Mouse (Mus musculus): ENCODE data around the gene Pdzrn4.

Gene Pdzrn4

GRCm38 (mm10) chr15:92584357-92585138 is 187.9 kb downstream of the Pdzrn4 start:
- no peak for DNase-seq (ENCODE audit: low read depth, low spot score)

- DNase-seq (ENCODE audit: low read depth, low spot score) = no peak
Observed at GRCm38 (mm10) chr15:92587431-92587830, 190.8 kb downstream of the Pdzrn4 start.

DNA sequence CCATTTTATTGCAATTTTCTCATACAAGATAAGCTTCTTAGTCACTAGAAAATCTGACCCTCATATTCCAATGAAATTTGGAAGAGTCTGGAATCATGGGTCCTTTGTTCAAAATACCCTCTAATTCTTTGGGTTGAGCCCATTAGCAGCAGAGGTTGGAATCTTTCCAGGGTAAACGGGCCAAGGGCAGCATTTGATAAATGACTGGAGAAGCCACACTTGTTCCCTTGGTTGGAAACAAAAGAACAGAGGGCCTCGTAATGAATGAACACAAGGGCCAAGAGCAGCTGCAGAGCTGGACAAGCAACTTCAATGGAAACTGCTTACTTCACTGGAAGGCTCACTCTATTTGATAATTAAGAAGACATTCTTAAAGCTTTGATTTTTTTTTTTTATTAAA is 198.0 kb downstream of the Pdzrn4 start:
- DNase-seq (ENCODE audit: low read depth, low spot score) = no peak

GRCm38 (mm10) chr15:92597011-92597780 is 200.5 kb downstream of the Pdzrn4 start:
- DNase-seq (ENCODE audit: low read depth, low spot score) = peak; percentile 19

DNA sequence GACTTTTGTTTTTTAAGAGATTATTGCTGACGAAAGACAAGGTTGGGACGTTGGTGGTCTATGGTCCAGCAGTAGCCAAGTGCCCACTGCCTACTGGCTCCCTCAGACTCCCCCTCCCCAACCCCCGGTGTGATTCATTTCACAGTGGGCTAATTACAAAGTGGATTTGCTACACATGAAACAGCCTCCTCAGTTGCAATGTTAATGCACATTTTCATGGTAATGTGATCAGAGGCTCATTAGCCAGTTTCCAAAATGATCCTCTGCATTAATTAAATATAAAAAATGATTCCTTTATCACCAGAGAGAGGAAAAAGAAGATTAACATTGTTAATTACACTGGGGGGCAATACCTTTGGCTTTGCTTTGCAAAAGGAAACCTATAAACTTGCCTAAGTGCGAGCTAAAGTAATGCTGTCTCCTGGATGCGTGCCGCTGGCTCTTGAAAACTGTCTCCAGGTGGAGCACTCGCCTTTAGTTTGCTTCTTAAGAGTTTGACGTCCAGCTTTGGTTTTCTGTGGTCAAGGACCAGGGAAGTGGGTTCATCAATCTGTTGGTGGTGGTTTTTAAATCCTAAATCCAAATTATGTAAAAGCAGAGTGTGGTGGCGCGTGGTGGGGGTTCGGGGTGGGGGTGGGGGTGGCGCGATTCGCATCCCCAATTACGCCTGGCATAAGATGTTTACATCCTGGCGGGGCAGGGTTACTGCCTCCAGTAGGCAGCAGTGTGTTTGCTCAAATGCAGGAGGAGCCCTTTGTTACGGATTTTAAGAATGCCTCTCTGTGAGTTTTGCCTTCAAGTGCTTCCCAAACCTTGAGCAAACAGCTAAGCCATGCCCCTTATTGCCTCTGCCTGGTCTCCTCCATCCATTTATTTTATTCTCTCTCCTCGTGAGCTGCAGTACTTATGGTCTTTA is 202.0 kb downstream of the Pdzrn4 start:
- DNase-seq (ENCODE audit: low read depth, low spot score) = no peak

DNA sequence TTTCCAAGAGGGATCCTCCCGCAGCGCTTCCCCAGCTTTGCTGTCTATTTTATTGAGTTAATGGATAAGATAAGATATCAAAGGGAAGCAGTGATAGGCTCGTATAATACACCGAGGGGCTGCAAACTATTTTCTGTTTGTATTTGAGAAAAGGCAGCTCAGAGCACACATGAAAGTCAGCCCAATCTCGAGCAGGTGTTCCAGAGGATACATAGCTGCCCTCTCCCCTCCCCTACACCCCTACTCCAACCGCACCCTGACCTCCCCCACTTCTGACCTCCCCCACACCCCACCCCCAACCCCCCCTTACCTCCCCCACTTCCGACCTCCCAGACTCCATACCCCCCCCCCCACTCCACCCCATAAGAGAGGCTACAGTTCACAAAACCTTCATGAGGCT is 202.7 kb downstream of the Pdzrn4 start:
- DNase-seq (ENCODE audit: low read depth, low spot score) = no peak

DNA sequence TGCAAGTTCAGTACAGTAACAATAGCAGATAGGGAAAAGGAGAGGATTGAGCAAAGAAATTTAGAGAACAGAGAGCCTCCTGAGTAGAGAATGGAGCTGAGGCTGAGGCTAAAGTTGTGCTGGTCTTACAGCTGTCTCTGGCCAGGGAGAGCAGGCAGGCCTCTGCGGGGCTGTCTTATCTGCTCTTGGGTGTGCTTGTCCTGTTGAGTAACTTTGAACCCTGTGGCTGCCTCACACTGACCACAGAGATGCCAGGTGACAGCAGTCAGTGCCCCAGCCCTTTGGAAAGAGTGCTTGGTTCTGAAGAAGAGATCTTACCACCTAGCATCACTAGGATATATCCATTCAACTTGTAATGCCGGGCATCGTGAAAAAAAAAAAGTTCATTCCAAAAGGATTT is 214.2 kb downstream of the Pdzrn4 start:
- no peak for DNase-seq (ENCODE audit: low read depth, low spot score)

DNA sequence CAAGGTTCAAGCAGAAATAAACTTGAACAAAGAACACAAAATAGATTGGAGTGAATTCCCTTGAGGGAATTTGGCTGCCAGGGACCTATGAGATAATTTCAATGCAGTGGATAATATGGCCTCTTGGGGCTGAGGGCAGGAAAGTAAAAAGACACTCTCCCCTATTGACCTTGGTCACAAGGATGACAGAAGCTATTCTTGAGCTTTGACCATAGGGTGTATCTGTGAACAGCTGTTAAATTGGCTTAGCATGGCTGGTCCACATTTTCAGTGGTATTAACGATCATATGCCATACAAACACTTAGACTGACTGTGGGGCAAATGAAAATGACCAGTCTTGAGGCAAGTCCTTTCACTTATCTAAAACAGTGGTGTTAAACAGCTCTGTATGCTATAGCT is 215.7 kb downstream of the Pdzrn4 start:
- no peak for DNase-seq (ENCODE audit: low read depth, low spot score)

DNA sequence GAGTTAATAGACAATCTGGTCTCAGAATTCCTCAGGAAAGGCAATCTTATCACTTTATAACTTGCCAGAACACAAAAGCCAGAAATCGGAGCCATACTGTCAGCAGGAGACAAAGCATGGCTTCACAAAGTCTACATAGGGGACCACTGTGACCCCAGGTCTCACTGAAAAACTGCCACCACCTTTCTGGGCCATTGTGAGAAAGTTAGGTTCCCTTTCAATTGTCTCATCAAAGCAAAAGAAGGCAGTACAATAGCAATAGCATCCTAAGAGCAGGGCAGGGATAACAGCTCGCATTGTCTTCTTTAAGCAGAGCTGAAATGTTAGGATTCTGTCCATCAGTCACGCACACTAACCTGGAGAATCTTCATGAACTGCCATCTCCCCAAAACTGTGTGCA is 216.5 kb downstream of the Pdzrn4 start:
- no peak for DNase-seq (ENCODE audit: low read depth, low spot score)

DNA sequence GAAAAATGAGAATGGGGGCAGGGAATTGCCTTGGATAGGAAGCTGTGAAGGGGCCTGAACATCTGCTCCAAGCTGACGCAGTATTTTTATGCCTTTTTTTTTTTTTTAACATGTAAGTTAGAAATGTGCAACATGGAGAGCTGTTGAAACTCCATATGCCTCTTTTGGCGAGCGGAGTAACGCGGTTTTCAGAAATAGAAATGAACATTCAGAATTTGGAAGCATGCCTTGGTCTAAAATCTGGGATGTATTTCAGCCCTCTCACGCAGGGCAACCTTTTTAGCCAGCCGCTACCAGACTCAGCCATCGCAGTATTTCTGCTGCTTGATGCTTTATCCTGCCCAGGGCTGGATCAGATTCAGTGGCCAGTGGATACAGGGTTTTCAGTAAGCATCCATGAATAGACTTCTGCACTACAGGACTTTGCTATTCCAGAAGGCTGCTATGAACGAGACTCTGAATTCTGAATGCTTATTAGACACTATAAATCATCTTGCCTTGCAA is 225.1 kb downstream of the Pdzrn4 start:
- DNase-seq (ENCODE audit: low read depth, low spot score) = no peak

DNA sequence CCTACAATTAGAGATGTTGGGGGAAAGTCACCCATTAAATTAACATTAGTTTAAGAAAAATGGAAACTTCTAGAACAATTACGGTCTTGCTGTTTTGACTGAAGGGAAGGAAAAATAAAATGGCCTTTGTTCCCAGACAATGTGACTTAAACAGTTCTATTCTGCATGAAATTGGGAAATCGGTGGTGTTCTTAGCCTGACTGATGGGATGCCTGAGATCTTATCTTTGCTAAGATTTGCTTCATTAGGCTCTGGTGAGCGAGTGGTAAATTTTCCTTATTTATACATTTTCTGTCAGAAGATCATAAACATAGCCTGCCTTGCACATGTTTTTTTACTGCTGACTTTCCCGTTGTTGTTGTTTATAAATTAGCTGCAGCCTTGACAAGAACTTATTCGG is 225.6 kb downstream of the Pdzrn4 start:
- no peak for DNase-seq (ENCODE audit: low read depth, low spot score)

DNA sequence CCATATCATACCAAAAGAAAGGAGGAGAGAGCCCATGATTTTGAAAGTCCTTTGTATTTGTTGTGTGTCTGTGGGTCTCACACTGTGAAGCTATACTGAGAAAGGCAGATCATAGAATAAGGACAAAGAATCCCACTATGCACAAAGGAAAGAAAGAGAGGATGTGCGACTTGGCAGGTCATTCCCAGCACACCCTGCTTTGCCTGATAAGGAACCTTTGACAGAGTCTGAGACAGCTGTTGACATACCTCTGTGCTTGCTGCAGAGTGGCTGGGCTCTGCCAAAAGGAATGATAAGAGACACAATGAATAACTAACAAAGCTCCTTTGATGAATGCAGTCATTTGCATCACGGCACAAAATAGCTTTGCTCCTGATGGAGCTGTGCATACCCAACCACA is 232.5 kb downstream of the Pdzrn4 start:
- no peak for DNase-seq (ENCODE audit: low read depth, low spot score)

GRCm38 (mm10) chr15:92634044-92634610 is 237.4 kb downstream of the Pdzrn4 start:
- DNase-seq (ENCODE audit: low read depth, low spot score) = peak; percentile 4

- no peak for DNase-seq (ENCODE audit: low read depth, low spot score)
Observed at GRCm38 (mm10) chr15:92640212-92641082, 243.8 kb downstream of the Pdzrn4 start.

- no peak for DNase-seq (ENCODE audit: low read depth, low spot score)
Observed at GRCm38 (mm10) chr15:92671279-92672051, 274.8 kb downstream of the Pdzrn4 start.

DNA sequence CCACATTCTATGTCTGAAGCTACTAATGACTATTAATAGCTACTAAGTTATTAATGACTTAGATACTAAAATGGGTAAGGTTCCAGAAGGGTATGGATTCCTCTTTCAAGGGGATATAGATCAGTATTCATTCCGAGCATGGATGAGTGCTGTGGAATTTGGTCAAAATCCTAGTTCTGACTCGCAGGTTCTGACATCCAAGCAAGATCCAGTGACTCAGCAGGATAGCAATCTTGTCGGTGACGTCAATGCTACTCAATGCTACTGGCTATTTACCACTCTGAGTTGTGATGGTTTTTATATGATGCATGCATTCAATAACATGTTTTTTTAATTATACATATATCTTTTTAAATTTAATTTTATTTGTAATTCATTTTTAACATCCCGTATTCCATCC is 279.4 kb downstream of the Pdzrn4 start:
- no peak for DNase-seq (ENCODE audit: low read depth, low spot score)

GRCm38 (mm10) chr15:92678377-92678776 is 281.7 kb downstream of the Pdzrn4 start:
- no peak for DNase-seq (ENCODE audit: low read depth, low spot score)

DNA sequence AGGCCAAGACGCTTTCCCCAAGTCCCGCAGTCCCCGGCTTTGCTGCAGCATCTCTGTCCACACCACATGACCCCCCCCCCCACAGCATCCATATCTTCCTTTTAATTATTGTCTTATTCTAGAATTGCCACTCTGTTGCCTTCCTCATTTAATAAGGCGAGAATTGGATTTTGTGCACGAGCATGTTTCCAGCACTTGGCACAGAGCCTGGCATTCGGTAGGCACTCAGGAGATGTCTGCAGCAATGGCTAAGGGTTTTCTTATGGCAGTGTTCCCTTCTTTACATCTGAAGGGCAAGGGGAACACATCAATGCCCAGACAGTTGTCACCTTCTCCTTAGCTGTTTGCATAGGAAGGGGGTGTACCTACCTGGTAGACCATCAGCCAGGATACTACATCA is 282.9 kb downstream of the Pdzrn4 start:
- DNase-seq (ENCODE audit: low read depth, low spot score) = no peak

- DNase-seq (ENCODE audit: low read depth, low spot score) = no peak
Observed at GRCm38 (mm10) chr15:92696276-92696956, 299.7 kb downstream of the Pdzrn4 start.

Measured in R1 (cell line).